Mouse (Mus musculus) left cerebral cortex, postnatal 4 days (tissue): ENCODE results near the gene Urb1. TPM values are rescaled to one million over a fixed set of nuclear protein-coding genes. Genes with fewer than 3 reads are reported as not detected.

Experiments
- DNase-seq: peaks from one replicate; pipeline ENCODE4 v3.0.0-alpha.2; 2022
- intact Hi-C: fragments of 180-260 bp; cut with DNase I; formaldehyde crosslinking; loops from one replicate; pipeline ENCODE4 v1.15.1; 2025
- total RNA-seq, 2 experiments: library from RNA; stranded (reverse); gene quantifications; 2 replicates each; pipeline ENCODE4 v1.2.3; 2021

Gene Urb1
- total RNA-seq, 2 experiments from 2014 or later, result 15.9 to 18.5 TPM

DNA sequence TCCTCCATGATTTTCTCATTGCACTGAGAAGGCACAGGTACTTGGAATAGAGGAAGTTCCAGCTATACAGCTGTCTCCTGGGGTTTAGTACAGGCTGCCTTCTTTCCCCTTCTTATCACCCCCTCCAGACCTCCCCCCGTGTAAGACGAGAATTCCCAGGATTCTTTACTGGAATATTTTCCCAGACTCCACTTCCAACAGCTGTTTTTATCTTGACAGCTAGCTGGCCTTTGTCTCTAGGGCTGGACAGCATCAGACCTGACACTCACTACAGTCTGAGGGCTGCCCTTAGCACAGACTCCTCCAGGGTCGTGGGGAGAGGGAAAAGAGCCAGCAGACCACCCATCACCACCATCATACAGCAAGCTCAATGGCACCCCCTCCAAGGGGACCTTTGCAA is 103.9 kb downstream of the Urb1 start:
- intact Hi-C loops, result no loop called here
- DNase-seq, result no peak

DNA sequence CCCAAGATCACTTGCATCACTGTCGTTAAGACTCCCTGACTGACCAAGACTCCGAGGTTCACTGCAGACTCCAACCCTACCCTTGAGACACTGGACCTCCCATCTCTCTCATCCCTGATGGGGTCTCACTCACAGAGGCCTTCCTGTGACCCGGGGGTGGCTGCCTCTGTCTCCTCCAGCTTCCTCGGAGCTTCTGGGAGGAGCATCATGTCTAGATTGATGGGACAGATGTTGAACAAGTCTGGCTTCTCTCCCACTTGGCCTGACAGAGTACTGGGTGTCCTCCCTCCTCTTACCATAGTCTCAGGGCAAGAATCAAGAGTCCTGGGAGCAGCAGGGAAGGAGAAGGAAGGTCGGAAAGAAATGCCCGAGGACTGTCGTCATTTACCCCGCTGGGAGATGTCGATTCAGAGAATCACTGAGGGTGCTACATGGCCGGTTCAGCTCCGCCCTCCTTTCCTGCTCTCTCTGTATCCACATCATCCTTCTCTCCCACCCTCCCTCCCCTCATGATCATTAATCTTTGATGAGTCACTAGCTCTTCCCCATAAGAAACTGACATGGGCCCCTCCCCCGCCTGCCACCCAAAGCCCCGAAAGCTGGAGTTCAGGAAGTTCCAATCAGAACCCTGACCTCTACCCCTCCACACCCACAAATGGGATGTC is 105.9 kb downstream of the Urb1 start:
- DNase-seq, result no peak
- intact Hi-C loops, result no loop called here

DNA sequence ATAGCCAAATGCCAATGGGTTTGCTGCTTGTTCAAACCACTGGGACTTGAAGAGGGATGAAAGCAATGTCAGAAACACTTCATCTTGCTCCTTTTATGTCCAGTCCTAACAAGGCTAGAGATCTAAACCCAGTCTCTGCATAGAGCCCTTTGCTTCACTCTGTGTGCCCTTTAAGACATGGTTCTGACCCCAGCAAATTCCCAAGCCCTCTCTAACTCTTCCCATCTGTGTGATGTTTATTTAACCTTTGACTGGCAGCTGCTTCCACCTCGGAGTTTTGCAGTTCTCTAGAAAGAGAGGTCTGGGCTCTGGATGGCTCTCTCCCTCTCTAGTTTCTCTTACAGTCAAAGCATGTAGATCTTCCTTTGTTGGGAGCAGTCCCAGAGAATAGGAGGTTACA is 106.6 kb downstream of the Urb1 start:
- no peak for DNase-seq
- intact Hi-C loops, result no loop called here

DNA sequence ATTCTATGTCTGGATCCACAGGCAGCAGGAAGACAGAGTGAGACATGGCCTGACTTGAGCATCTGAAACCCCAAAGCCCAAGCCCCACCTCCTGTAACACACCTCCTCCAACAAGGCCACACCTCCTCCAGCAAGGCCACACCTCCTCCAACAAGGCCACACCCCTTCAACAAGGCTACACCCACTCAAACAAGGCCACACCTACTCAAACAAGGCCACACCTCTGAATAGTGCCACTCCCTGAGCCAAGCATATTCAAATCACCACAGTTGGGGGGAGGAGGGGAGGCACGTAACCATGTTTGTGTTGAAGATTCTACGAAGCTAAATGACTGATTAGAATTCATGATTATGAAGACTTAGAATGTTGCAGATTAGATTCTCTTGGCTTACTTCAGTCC is 108.7 kb downstream of the Urb1 start:
- intact Hi-C loops, result no loop called here
- DNase-seq, result no peak

Other genes starting within 250 kb of the Urb1 start
- gene Mis18a, start 83.0 kb downstream of the Urb1 start, total RNA-seq, result 10 to 100 TPM; 11.3 TPM
- not detected for gene Mrap, start 72.2 kb downstream of the Urb1 start, total RNA-seq
- gene Eva1c, start 16.3 kb upstream of the Urb1 start, total RNA-seq, result 1 to 10 TPM in 1 of 2 experiments, under 1 TPM in 1; 0.96 to 1.4 TPM
- 10 to 100 TPM; 31.6 to 35.8 TPM for gene Cfap298, start 124.7 kb upstream of the Urb1 start, total RNA-seq
- gene Synj1, start 200.9 kb upstream of the Urb1 start, total RNA-seq, result 100 to 1,000 TPM; 140 to 164 TPM
- gene Paxbp1, start 234.1 kb upstream of the Urb1 start, total RNA-seq, result 10 to 100 TPM; 91.2 to 94.8 TPM